Mouse (Mus musculus) spleen, adult 2 months (tissue): Measurements from ENCODE around the gene Chst8.

Experiments
- CTCF ChIP-seq: fragments of 200-500 bp; IDR thresholded peaks from 2 replicates; pipeline ENCODE4 v1.5.1; 2011; ENCODE audit warnings: mild to moderate bottlenecking, inconsistent platforms; ENCODE audit not compliant: insufficient read depth, insufficient read length, insufficient replicate concordance; ENCODE audit errors: extremely low read depth
- POLR2A ChIP-seq: fragments of 200-500 bp; IDR thresholded peaks from 2 replicates; pipeline ENCODE4 v1.6.1; 2011; ENCODE audit warnings: low read depth, low read length, inconsistent platforms

DNA sequence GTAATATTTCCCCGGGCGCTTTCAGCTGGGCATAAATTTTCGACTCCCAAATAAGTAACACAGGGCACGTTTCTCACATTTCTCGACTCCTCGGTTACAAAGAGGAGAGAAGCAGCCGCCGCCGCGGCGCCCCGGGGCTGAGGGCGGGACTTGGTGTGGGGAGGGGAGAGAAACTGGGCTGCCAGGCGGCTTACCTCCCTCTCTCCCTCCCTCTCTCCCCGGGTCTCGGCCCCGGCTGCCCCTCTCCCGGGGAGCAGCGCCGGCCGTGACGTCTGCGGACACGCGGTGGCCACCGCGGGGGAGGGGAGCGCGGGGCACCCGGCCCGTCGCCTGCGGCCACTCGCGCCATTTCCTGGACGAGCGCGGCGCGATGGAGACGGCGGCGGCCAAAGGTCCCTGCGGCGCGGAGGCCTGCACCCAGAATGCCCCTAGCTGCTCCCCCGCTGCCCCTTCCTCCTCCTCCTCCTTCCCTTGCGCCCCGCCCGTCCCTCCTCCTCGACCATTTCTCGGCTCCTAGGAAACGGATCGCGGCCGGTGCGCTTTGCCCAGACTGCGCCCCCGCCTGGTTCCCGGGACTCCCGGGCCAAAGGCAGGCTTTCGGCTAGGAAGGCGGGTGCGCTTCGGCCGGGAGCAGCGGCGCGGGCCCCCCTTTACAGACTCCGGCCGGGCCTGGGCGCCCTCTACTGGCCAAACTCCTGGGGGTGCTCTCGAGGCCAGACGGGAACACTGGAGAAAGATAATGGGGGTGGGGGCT is 157.2 kb downstream of the Chst8 start:
- TF ChIP-seq POLR2A (no peak), CTCF (peak; percentile 35; the same call in 1 of the 2 replicates)
